Mouse (Mus musculus) stomach, postnatal 0 days (tissue): ENCODE results near the gene Bank1.

Experiments used
- CTCF ChIP-seq: IDR thresholded peaks from 2 replicates; pipeline ENCODE4 v1.5.1; 2016; ENCODE audit warnings: antibody characterized with exemption, low read depth, mild to moderate bottlenecking, moderate library complexity
- EP300 ChIP-seq: optimal IDR thresholded peaks from 2 replicates; pipeline ENCODE3; 2016; ENCODE audit warnings: antibody characterized with exemption

GRCm38 (mm10) chr3:136244931-136245330 is 80.9 kb downstream of the Bank1 start:
- TF ChIP-seq EP300 (no peak), CTCF (no peak)
